Mouse (Mus musculus): ENCODE data around the gene Gm20503. TPM values are rescaled to one million over a fixed set of nuclear protein-coding genes. Genes with fewer than 3 reads are reported as not detected.

Gm20503 gene
- total RNA-seq, 2 experiments from 2014 or later: 0.46 to 1.7 TPM

DNA sequence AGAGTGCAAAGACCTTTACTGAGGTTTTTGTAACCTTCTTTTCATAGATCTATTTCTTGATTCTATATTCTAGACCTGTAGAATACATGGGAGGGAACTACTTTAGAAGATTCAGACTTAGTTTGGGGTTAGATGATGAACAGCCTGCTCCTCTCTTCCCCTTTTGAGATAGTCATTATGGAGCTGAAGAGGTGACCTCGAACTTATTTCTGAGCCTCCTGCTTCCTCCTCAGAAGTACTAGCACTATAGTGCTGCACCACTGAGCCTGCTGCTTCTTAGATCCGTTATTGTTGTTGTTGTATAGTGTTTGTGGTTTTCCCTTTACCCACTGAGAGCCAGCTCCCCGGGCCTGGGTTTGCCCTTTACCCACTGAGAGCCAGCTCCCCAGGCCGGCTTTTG, 6.7 kb downstream of the Gm20503 start:
- DNase-seq: no peak
- Histone ChIP-seq H3K27ac (no peak overlapping the region), H3K4me3 (no peak overlapping the region)
- intact Hi-C loops (cut with DNase I): no loop called here
- TF ChIP-seq CTCF (IDR thresholded peaks at IDR 0.05): no peak

- no peak overlapping the region for H3K4me3 ChIP-seq
- intact Hi-C loops (cut with DNase I): no loop called here
- H3K27ac ChIP-seq: 0 out of 2 replicates have a peak overlapping the region, but pooled peaks have one; percentile 20
- TF ChIP-seq CTCF (IDR thresholded peaks at IDR 0.05): no peak
- DNase-seq: no peak
Measured at GRCm38 (mm10) chr4:59011446-59011845, 8.4 kb downstream of the Gm20503 start.

DNA sequence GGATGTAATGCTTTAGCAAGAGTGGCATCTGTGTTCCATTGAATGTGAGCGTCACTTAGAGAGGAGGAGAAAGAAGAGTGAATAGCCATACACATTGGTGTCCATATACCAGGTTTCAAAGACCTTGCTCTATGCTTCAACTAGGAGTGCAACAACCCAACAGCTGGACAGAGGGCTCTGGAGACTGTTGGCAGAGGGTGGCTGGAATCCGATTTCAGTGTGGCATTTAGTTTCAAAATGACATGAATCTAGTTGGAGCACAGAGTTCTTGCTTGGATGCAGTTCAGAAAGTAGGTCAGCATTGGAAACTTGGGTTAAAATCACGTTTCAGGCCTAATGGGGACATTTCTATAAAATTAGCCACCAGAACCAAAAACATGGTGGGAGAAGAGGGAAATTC, 12.2 kb downstream of the Gm20503 start:
- peak overlapping the region; percentile 77 for H3K27ac ChIP-seq
- H3K4me3 ChIP-seq: no peak overlapping the region
- TF ChIP-seq CTCF (IDR thresholded peaks at IDR 0.05): no peak
- peak; percentile 71 for DNase-seq
- intact Hi-C loops (cut with DNase I): no loop called here

GRCm38 (mm10) chr4:59016922-59017321, 13.9 kb downstream of the Gm20503 start:
- Histone ChIP-seq H3K4me3 (no peak overlapping the region), H3K27ac (no peak overlapping the region; the same call in 1 of the 2 replicates)
- intact Hi-C loops (cut with DNase I): no loop called here
- TF ChIP-seq CTCF (IDR thresholded peaks at IDR 0.05): no peak
- no peak for DNase-seq

GRCm38 (mm10) chr4:59034325-59034917, 31.4 kb downstream of the Gm20503 start:
- DNase-seq: peak; percentile 38
- H3K27ac ChIP-seq: peak overlapping the region; percentile 84
- H3K4me3 ChIP-seq: peak overlapping the region; percentile 87
- TF ChIP-seq CTCF (IDR thresholded peaks at IDR 0.05): no peak
- intact Hi-C loops (cut with DNase I): no loop called here

GRCm38 (mm10) chr4:59034918-59035785, 32.1 kb downstream of the Gm20503 start, which contains the start of gene Gng10:
Gng10 (plus strand) TSS chr4:59035088.
- intact Hi-C loops (cut with DNase I): loop anchor here (1.0 to 5.0 kb wide), 2 partner anchors 33 to 50 kb away; partner anchors contain the start of gene Gm20503
- Histone ChIP-seq H3K27ac (peak within 1 kb of the TSS; percentile 84), H3K4me3 (peak within 1 kb of the TSS; percentile 87)
- peak; percentile 80 for DNase-seq
- TF ChIP-seq CTCF (IDR thresholded peaks at IDR 0.05): peak; percentile 39

GRCm38 (mm10) chr4:59035786-59036350, 32.9 kb downstream of the Gm20503 start:
- peak overlapping the region; percentile 87 for H3K4me3 ChIP-seq
- DNase-seq: no peak
- TF ChIP-seq CTCF (IDR thresholded peaks at IDR 0.05): no peak
- peak overlapping the region; percentile 84 for H3K27ac ChIP-seq
- intact Hi-C loops (cut with DNase I): loop anchor here (1.0 to 5.0 kb wide), 2 partner anchors 34 to 51 kb away; partner anchors contain the start of gene Gm20503

DNA sequence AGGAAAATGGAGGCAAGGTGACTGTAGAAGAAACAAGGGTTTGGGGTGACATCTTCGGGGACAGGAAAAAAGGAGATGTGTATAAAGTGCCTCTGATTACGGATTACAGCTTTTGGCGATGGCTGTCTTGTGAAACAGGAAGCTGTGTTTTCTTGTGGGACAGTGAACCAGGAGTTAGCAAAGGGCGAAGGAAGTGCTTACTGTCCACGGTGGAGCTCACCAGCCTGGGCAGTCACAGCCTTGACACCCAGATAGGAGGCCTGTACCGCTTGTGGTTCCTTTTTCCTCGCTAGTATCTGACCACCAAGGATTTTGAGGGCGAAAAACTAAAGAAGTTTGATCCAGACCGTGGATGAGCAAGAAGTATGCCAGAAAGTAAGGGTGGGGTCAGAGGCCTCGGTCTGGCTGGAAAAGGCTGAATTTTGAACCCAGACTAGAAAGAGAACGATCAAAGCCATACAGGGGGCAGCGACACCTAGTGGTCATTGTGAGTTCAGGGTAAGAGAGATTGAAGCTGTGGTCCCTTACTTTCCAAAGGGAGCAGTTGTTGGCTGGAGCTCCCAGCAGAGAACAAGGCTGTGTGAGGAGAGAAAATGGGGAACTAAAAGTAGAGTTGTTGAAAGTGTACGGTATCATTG, 33.6 kb downstream of the Gm20503 start:
- intact Hi-C loops (cut with DNase I): loop anchor here (5.0 kb wide), 1 partner anchor 34 kb away; the partner anchor contains the start of gene Gm20503
- peak; percentile 78 for DNase-seq
- TF ChIP-seq CTCF (IDR thresholded peaks at IDR 0.05): peak; percentile 92
- Histone ChIP-seq H3K27ac (peak overlapping the region; percentile 44), H3K4me3 (peak overlapping the region; percentile 87)

DNA sequence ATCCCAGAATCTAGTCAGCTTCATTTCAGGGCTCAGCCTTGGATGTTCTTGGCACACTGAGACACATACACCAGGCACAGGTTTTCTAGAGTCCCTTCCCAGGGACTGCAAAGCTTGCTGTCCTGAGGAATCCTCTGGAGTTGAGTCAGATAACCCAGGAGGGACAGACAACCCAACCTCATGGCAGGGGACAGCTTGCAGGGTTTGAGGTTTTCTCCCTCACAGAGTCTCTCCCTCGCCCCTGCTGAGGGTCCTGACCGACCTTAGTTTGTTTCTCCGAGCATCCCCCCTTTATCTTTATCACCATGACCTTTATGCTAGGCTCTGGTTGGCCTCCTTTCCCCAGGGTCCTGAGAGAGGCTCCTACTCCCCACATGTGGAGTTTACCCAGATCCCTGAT, 34.5 kb downstream of the Gm20503 start:
- intact Hi-C loops (cut with DNase I): loop anchor here (5.0 kb wide), 1 partner anchor 35 kb away; the partner anchor contains the start of gene Gm20503
- no peak overlapping the region for H3K4me3 ChIP-seq
- TF ChIP-seq CTCF (IDR thresholded peaks at IDR 0.05): no peak
- DNase-seq: no peak
- no peak overlapping the region for H3K27ac ChIP-seq

- intact Hi-C loops (cut with DNase I): no loop called here
- Histone ChIP-seq H3K4me3 (no peak overlapping the region), H3K27ac (no peak overlapping the region)
- TF ChIP-seq CTCF (IDR thresholded peaks at IDR 0.05): no peak
- no peak for DNase-seq
Measured at GRCm38 (mm10) chr4:59040397-59041287, 37.6 kb downstream of the Gm20503 start.

DNA sequence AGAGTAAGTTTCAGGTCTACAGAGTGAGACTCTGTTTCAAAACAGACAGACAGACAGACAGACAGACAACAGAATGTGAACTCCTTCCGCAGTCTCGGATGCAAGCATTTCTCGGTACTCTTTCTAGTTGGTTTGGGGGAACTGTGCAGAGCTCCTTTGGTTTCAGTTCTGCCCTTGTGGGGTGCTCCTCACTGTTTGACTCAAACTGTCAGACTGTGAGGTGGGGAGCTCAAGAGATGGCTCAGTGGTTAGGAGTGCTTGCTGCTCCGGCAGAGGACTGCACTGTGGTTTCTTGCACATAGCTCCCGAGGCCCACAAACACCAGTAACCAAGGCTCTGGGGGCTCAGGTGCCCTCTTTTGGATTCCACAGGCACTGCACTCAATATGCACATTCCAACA, 40.1 kb downstream of the Gm20503 start:
- intact Hi-C loops (cut with DNase I): no loop called here
- TF ChIP-seq CTCF (IDR thresholded peaks at IDR 0.05): no peak
- Histone ChIP-seq H3K27ac (no peak overlapping the region), H3K4me3 (no peak overlapping the region)
- DNase-seq: no peak

All from gastrocnemius, adult 2 months (tissue).